Mouse (Mus musculus) cerebellum, postnatal 25 days (tissue): ENCODE results near the gene Entpd8.

Experiments
- DNase-seq, 2 experiments: peaks; one replicate each; pipeline ENCODE4 v3.0.0; 2021; ENCODE audit warnings: mixed read lengths in 2 of 2

The Entpd8 gene

DNA sequence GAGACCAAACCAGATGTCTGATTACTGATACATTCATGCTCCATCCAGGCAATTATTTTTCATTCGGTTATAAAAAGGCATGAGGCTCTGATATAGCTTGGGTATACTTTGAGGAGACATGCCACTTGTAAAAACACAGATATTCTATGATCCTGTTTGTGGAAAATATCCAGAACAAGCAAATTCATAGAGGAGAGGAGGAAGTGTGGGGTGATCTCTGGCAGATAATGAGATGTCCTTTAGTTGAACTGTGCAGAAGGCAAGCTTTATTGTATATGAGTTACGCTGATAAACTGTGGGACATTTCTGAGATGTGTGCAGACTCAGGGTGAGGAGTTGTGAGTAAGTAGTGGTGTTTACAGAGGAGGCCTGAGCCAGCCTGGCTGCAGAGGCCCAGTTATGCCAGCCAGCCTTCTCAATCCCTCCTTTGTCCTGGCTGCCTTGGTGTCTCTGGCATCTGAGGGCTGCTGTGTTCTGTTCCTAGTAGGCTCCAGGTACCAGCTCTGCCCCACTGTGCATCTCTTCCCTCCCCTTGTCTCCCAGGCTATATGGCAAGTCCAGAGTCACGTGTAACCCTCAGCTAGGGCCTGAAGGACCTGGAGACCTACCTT lies 18.0 kb downstream of the Entpd8 start:
- no peak for DNase-seq

GRCm38 (mm10) chr2:25098956-25099355 lies 18.9 kb downstream of the Entpd8 start:
- DNase-seq = peak in 1 of 2 experiments; percentile 33

GRCm38 (mm10) chr2:25099703-25100102 lies 19.6 kb downstream of the Entpd8 start:
- no peak for DNase-seq

DNA sequence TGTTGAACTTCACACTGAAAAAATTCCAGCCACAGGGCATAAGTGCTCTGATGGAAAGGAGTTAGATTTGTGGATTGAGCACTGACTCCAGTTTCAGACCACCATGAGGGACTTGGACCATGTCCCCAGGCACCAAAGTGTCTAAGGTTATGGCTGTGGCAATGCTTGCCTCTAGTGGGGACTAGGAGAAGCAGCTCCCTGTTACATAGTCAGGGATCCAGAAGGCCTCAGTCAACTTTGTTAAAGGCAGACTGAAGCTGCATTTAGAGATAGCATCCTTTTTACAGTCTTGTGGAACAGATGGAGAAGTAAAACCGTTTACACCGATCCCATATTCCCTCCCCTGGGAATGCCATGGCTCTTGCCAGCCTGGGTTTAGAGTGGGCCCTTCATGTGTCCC lies 24.0 kb downstream of the Entpd8 start:
- DNase-seq = no peak

GRCm38 (mm10) chr2:25106045-25106444 lies 25.9 kb downstream of the Entpd8 start:
- DNase-seq = no peak

GRCm38 (mm10) chr2:25109487-25109886 lies 29.4 kb downstream of the Entpd8 start:
- DNase-seq = no peak

DNA sequence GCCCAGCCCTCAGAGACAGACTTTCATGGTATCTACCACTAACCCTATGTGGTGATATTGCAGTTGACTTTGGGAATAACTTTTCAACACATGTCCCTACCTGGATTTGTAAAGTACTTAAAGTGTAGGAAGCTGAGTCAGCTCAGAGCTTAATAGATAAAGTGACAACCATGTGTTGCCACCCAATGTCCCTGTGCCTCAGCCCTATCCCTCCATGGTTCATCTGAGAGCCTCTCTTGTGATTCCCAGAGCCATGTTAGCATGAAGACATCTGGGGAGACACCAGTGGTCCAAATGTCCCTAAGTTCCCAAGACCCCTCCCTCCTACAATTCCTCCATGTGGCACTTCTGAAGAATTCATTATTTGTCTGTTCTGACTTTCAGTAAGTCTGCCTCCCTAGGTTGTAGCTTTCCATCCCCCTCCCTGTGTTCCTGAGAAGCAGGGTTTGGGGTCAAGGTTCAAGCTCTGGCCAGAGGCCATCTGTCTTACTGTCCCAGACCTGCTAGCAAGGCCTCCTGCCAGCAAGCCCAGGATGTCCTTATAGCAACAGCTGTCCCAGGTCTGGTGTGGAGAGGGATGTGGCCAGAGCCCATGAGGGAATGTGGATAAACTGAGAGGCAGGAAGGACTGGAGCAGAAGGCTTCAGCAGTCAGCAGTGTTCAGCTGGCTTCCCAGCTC lies 30.5 kb downstream of the Entpd8 start:
- no peak for DNase-seq

GRCm38 (mm10) chr2:25111184-25111791 lies 31.2 kb downstream of the Entpd8 start:
- DNase-seq = no peak

- DNase-seq = no peak
Measured at GRCm38 (mm10) chr2:25114308-25114707, 34.2 kb downstream of the Entpd8 start.

DNA sequence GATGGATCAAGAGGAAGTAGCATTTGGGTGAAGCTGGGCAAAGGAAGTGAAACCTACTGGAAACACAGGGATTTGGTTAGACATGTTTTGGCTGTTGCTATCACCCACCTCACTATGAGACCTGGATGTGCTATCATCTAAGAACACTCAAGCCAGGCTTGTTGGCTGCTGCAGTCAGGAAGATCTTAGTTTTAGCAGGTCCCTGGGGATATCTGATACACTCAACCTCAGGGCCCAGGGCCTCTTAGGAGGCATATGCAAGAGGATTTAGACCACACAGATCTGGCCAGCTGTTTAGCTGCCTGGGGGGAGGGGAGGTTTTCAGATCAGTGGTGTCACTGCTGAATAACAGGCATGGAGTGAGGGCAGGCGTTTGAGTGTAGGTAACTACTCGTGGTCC lies 35.3 kb downstream of the Entpd8 start:
- DNase-seq = no peak

GRCm38 (mm10) chr2:25120963-25121362 lies 40.9 kb downstream of the Entpd8 start:
- DNase-seq = no peak

DNA sequence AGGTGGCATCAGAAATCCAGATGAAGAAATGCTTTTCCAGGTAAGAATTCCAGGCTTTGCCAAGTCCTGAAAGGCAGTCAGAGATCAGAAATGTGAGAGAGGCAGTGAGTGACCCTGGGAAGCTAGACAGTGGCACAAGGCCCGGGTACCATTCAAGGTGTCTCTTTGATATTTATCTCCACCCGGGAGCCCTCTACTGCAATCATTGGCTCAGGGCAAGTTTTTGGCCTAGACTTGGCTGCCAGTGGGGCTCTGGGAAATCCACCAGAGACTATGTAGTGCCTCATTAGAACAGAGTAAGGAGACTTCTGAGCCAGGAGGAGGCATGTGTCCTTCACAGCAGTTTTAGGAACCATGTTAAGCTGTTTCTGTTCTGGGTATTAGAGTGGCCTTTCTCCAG lies 42.6 kb downstream of the Entpd8 start:
- DNase-seq = no peak

DNA sequence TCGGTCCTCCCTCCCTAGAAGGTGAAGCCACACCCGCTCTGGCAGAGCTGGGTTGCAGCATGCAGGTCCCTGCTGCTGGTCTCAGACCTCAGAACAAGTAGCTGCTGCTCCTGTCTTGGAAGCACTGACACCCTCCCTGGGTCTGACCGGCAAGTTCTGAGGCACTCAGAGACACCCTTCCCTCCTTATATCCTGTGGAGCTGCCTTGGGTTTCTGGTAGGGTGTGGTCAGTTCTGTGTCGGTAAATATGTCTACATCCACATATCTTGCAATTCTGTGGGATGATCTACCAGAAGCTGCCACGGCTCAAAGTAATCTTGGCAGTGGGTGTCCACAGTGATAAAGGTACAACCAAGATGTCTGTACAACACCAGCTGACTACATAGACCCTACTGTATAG lies 43.4 kb downstream of the Entpd8 start:
- DNase-seq = no peak

DNA sequence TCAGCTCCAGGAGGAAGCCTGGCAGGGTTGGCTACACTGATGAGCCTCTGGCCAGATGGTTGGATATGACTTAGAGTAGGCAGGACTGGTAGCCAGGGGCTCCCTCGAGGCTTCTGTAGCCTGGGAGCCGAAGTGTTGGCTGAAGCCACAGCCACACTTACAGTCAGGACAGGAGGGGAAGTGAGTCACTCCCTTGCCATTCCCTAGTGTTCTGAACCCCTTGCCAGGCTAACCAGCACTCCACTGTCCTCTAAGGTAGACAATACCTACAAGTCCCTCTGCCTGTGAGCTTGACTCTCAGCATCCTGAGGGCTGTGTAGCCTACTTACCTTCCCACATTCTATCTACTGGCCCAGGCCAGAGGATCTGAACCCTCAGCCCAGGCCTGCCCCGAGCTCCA lies 44.3 kb downstream of the Entpd8 start:
- DNase-seq = no peak

- no peak for DNase-seq
Measured at GRCm38 (mm10) chr2:25125146-25125545, 45.0 kb downstream of the Entpd8 start.

DNA sequence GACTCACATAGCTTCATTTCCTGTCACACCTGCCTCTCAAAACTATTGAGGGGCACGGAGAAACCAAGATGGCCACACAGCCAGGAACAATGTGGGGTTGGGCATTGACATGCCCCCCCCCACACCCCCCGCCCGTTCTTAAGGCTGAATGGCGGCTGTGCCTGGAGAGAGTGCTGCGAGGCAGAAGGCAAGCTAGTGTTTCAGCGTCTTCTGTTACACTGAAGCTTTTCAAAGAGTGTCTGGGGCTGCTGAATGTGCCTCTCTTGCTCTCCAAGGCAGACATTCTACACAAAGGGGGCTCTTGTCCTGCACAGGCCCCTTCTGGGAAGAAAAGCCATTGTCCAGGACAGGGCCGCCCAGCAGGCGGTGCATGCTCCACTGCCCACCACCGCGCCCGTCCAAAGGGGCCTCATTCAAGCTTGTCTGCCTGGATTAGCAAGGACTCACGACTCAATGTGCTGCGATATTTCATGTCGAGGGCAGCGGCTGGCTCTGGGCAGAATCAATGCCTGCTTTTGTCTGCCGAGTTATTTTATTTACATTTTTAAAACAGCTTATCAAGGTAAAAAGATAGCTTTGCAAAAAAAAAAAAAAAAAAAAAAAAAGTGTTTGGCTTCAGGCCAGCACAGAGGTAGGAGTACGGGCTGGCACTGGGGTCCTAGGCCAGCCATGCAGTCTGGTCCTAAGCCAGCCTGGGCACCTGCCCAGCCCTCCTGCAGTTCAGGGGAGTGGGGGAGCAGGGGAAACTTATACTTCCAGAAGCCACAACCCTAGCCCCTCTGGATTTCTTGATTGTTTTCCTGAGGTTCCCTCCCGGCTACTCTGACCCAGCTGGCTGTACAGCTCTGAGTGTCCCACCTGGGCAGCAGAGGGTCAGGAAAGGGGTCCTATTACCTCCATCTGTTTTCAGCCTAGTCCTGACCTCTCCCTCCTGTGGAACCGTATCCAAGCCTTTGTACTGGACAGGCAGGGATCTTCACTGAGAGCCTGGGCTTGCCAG lies 46.2 kb downstream of the Entpd8 start:
- DNase-seq = peak; percentile 12 to 29

DNA sequence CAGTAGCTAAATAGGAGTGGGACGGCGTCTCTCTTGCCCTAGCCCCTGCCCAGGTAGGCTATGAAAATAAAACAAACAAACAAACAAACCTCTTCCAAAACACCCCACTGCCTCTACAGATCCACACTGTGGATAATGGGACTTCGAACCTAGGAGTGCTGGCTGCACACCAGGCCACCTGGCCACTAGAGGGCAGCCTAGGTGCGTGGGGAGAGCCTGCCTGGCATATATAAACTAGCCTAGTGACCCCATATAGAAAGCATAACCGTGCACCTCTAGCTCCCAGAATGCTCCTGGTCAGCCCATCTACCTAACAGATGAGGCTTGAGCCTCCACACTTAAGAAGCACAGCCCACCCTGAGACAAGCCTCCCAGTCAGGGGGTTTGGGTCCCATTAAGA lies 47.1 kb downstream of the Entpd8 start:
- peak; percentile 50 to 78 for DNase-seq

DNA sequence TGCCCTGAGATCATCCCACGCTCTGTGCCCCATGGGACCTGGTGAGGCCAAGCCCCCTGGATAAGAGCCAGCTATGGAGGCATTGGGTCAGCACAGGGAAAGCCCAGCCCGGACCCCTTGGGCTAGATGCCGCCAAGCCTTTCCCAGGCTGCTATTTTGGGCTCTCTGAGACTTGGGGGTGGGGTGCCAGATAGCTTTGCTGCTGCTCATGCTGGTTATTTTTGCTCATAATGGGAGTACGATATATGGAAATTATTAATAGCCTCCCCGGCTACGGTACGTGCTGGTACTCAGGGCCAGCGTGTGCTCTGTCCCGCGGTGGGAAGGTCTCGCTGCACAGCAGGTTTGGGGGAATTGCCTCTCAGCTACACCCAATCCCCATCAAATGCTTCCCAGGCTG lies 48.0 kb downstream of the Entpd8 start:
- no peak for DNase-seq

- DNase-seq = no peak
Measured at GRCm38 (mm10) chr2:25131601-25132000, 51.5 kb downstream of the Entpd8 start.
